ENCODE assay signal across 8 mouse cellular contexts in genomic region chr3:154226100-154226752, GRCm38 (mm10).
A peak's percentile ranks its signal among the peaks of the same experiment; 100 is the strongest.
DNase-seq lines count a peak whose midpoint lies in the region; ATAC-seq and TF ChIP-seq lines count a peak whose summit lies in the region.

No protein-coding gene starts in this region.

- peaks cover 4% of the 10 kb centered on the region; the same call in 1 of the 2 replicates for H3K4me1 ChIP-seq in neural tube, embryonic 15.5 days

- 53% methylated on average over 10 of the region's 10 CpGs for WGBS in neural tube, embryonic 15.5 days

- H3K27ac ChIP-seq in neural tube, embryonic 15.5 days (replicated peaks): no peak overlapping the region
- H3K27ac ChIP-seq in left cerebral cortex, adult 2 months: no peak overlapping the region

- intact Hi-C loops in left cerebral cortex, adult 2 months (cut with DNase I): loop anchor here (1.0 kb wide), 2 partner anchors 242 to 267 kb away; no protein-coding TSS in a partner anchor

- no peak overlapping the region for H3K4me2 ChIP-seq in neural tube, embryonic 15.5 days

- ATAC-seq in neural tube, embryonic 15.5 days (ENCODE audit: low FRiP score): no peak
- peak; percentile 93 for ATAC-seq in megakaryocyte-erythroid progenitor cell, adult 5-6 weeks (replicated peaks; ENCODE audit: low FRiP score, low TSS enrichment, poor library complexity, severe bottlenecking)

- no peak overlapping the region for H3K9ac ChIP-seq in neural tube, embryonic 15.5 days (replicated peaks)

- peak; percentile 93 for TF ChIP-seq CTCF in left cerebral cortex, adult 2 months (IDR thresholded peaks at IDR 0.05)

- H3K4me3 ChIP-seq in neural tube, embryonic 15.5 days (replicated peaks): no peak overlapping the region
- H3K4me3 ChIP-seq in left cerebral cortex, adult 2 months: no peak overlapping the region

- no peaks in the 10 kb centered on the region for H3K27me3 ChIP-seq in neural tube, embryonic 15.5 days (replicated peaks)

- peak; percentile 72 for DNase-seq in neural tube, embryonic 10.5 days (ENCODE audit: extremely low spot score, low spot score)
- peak; percentile 61 for DNase-seq in cerebellum, adult 9-10 months
- peak; percentile 46 to 81 for DNase-seq in frontal cortex, postnatal 14 days (ENCODE audit: low spot score in 2 of 2)
- peak; percentile 33 for DNase-seq in induced T-regulatory cell, adult 2 months (ENCODE audit: low read depth)
- peak; percentile 71 to 76 for DNase-seq in left cerebral cortex, adult 2 months (ENCODE audit: extremely low spot score in 1 of 2, low spot score in 2 of 2)
- peak; percentile 16 to 62 for DNase-seq in spleen, postnatal 4 days (ENCODE audit: low spot score in 2 of 2)

- no peaks in the 10 kb centered on the region for H3K36me3 ChIP-seq in neural tube, embryonic 15.5 days

- H3K9me3 ChIP-seq in neural tube, embryonic 15.5 days (replicated peaks): no peaks in the 10 kb centered on the region
